Mouse (Mus musculus) ES-E14 (cell line): Measurements from ENCODE around the gene Cap2. TPM values are rescaled to one million over a fixed set of nuclear protein-coding genes. Genes with fewer than 3 reads are reported as not detected.

ENCODE experiments used
- DNase-seq: peaks from one replicate; pipeline ENCODE4 v3.0.0-alpha.2; 2013; ENCODE audit warnings: low read depth, low spot score
- H3K27ac ChIP-seq: 2 replicates; pipeline ENCODE4 v1.5.1; 2012; ENCODE audit warnings: low read depth, mild to moderate bottlenecking, low read length, moderate library complexity, mixed read lengths; ENCODE audit not compliant: poor library complexity, insufficient read depth, severe bottlenecking
- H3K36me3 ChIP-seq: 2 replicates; pipeline ENCODE4 v1.6.1; 2012; ENCODE audit warnings: mild to moderate bottlenecking, low read length, moderate library complexity, mixed read lengths; ENCODE audit not compliant: control insufficient read depth, poor library complexity, insufficient read depth, severe bottlenecking
- H3K4me1 ChIP-seq, 2 experiments: fragments of 150-350 bp in 1 of 2; sonication (generic) in 1 of 2; 2 replicates each; pipeline ENCODE4 v1.6.1; 2012; ENCODE audit warnings: low read length in 2 of 2, mild to moderate bottlenecking in 1 of 2, mixed read lengths in 1 of 2; ENCODE audit not compliant: control insufficient read depth in 2 of 2, insufficient read depth in 2 of 2, poor library complexity in 1 of 2
- H3K4me3 ChIP-seq, 2 experiments: fragments of 150-350 bp in 1 of 2; sonication (generic) in 1 of 2; 2 replicates each; pipeline ENCODE4 v1.5.1; 2012; ENCODE audit warnings: low read length in 2 of 2, low read depth in 1 of 2, mild to moderate bottlenecking in 1 of 2, mixed read lengths in 1 of 2; ENCODE audit not compliant: insufficient read depth in 1 of 2, poor library complexity in 1 of 2, severe bottlenecking in 1 of 2
- H3K9ac ChIP-seq: 2 replicates; pipeline ENCODE4 v1.6.1; 2012; ENCODE audit warnings: low read depth, mild to moderate bottlenecking, low read length, mixed read lengths; ENCODE audit not compliant: poor library complexity, insufficient read depth, severe bottlenecking
- H3K9me3 ChIP-seq: fragments of 150-350 bp; sonication (generic); 2 replicates; pipeline ENCODE4 v1.6.1; 2012; ENCODE audit warnings: low read depth, mild to moderate bottlenecking, low read length; ENCODE audit not compliant: control insufficient read depth, insufficient read depth
- CHD2 ChIP-seq: IDR thresholded peaks from 2 replicates; pipeline ENCODE4 v1.6.1; 2014; ENCODE audit warnings: mild to moderate bottlenecking, low read depth, low read length, inconsistent platforms
- HCFC1 ChIP-seq: IDR thresholded peaks from 2 replicates; pipeline ENCODE4 v1.6.1; 2012; ENCODE audit warnings: low read length, inconsistent platforms, borderline replicate concordance; ENCODE audit not compliant: insufficient read depth
- MAFK ChIP-seq: IDR thresholded peaks from 2 replicates; pipeline ENCODE4 v1.6.1; 2014; ENCODE audit warnings: mild to moderate bottlenecking, low read depth, low read length, inconsistent platforms; ENCODE audit not compliant: insufficient read depth
- ZC3H11A ChIP-seq: IDR thresholded peaks from 2 replicates; pipeline ENCODE4 v1.6.1; 2012; ENCODE audit warnings: low read depth, mild to moderate bottlenecking, inconsistent platforms, low read length, borderline replicate concordance
- ZNF384 ChIP-seq: IDR thresholded peaks from 2 replicates; pipeline ENCODE4 v1.6.1; 2012; ENCODE audit warnings: low read depth, low read length, inconsistent platforms
- in situ Hi-C, 2 experiments: fragments of 600-800 bp; cut with MboI; formaldehyde crosslinking; loops; one replicate each; pipeline ENCODE4 v1.15.1; 2025; ENCODE audit warnings: low sequenced_read_pairs in 2 of 2, inconsistent platforms in 1 of 2; ENCODE audit not compliant: unreplicated experiment in 2 of 2
- total RNA-seq: library from RNA; depleted of rRNA; stranded (reverse); fragments of 300-350 nt; gene quantifications from 2 replicates; pipeline ENCODE4 v1.2.3, GENCODE M21; 2012

Cap2 gene
- total RNA-seq, 1 experiment, result 5.1 TPM

DNA sequence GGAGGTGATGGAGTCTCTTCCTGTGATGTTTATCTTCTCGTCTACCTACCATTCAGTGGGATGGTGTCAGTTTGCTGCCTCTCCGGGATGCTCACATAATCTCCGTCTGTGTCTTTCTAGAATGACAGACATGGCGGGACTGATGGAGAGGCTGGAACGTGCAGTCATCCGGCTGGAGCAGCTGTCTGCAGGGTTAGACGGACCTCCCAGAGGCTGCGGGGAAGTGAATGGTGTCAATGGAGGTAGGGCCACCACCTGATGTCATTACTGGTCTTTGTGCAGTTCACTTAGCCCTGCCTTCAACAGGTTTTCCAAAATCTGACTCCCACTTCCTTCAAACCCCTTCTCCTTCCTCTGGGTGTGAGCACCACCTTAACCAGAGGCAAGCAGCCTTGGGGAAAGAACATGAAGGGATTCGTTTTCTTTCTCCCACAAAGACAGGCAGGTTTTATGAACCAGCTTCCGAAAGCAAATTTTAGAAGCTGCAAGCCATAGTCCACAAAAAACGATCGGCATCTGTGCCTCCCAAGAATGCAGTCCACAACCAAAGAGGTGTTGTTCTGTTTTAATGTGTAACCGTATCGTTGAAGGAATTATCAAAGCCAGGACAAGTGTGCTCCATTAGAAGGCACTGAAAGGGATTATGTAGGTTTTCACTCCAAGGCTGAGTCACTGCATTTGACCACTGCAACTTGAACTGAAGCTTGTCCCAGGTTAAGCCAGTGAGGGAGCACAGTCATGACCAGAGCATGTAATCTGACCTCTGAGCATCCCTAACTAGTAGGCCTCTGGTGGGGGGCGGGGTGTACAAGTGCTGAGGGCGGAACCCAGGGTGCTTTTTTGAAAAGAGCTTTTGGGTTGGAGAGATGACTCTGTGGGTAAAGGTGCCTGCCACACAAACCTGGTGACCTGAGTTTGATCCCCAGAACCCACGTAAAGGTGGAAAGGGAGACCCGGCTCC, 23.9 kb downstream of the Cap2 start:
- Histone ChIP-seq H3K4me1 (peaks cover 0 to 2% of the 10 kb centered on the region in 2 experiments; a peak in 1 of 4 replicates), H3K9me3 (no peaks in the 10 kb centered on the region), H3K27ac (no peak overlapping the region), H3K9ac (no peak overlapping the region), H3K36me3 (no peaks in the 10 kb centered on the region), H3K4me3 (no peak overlapping the region)
- in situ Hi-C loops, result no loop called here
- TF ChIP-seq ZC3H11A (no peak), ZNF384 (no peak), MAFK (no peak), CHD2 (no peak), HCFC1 (no peak)
- DNase-seq, result no peak

- H3K9ac ChIP-seq, result no peak overlapping the region
- DNase-seq, result no peak
- H3K27ac ChIP-seq, result no peak overlapping the region
- in situ Hi-C loops, result no loop called here
- H3K4me3 ChIP-seq, result no peak overlapping the region
- peaks cover 0 to 2% of the 10 kb centered on the region in 2 experiments; a peak in 1 of 4 replicates for H3K4me1 ChIP-seq
- TF ChIP-seq ZNF384, result no peak
- TF ChIP-seq MAFK, result no peak
- no peak for TF ChIP-seq ZC3H11A
- no peak for TF ChIP-seq HCFC1
- TF ChIP-seq CHD2, result no peak
- H3K9me3 ChIP-seq, result no peaks in the 10 kb centered on the region
- no peaks in the 10 kb centered on the region for H3K36me3 ChIP-seq
Measured at GRCm38 (mm10) chr13:46526645-46527044, 25.0 kb downstream of the Cap2 start.

DNA sequence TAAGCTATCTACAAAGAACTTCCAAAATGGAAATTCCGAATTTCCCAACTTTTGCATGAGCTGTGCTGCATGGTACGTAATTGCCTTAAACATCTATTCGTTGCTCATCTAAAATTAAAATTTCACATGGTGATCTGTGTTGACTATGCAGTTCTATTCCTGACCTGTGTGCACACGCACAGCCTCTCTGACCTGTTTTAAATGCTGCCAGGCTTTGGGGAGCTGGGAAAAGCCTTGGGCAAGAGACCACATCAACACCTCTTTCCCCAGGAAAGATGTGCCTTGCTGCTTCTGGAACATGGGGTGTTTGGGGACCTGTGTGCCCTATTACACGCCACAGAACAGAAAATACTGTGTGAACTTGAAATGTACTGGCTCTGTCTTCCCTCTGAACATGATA, 25.7 kb downstream of the Cap2 start:
- TF ChIP-seq ZNF384 (no peak), ZC3H11A (no peak), CHD2 (no peak), HCFC1 (no peak), MAFK (no peak)
- H3K27ac ChIP-seq, result no peak overlapping the region
- DNase-seq, result no peak
- H3K36me3 ChIP-seq, result no peaks in the 10 kb centered on the region
- peaks cover 0 to 2% of the 10 kb centered on the region in 2 experiments; a peak in 1 of 4 replicates for H3K4me1 ChIP-seq
- H3K9me3 ChIP-seq, result no peaks in the 10 kb centered on the region
- no peak overlapping the region for H3K9ac ChIP-seq
- H3K4me3 ChIP-seq, result no peak overlapping the region
- in situ Hi-C loops, result no loop called here

- Histone ChIP-seq H3K4me1 (peaks cover 0 to 2% of the 10 kb centered on the region in 2 experiments; a peak in 2 of 4 replicates), H3K9me3 (no peaks in the 10 kb centered on the region), H3K9ac (no peak overlapping the region), H3K4me3 (no peak overlapping the region), H3K36me3 (no peaks in the 10 kb centered on the region), H3K27ac (no peak overlapping the region)
- in situ Hi-C loops, result no loop called here
- DNase-seq, result no peak
- TF ChIP-seq HCFC1 (no peak), ZNF384 (no peak), CHD2 (no peak), ZC3H11A (no peak), MAFK (no peak)
Measured at GRCm38 (mm10) chr13:46529037-46529436, 27.4 kb downstream of the Cap2 start.
